Mouse (Mus musculus): Measurements from ENCODE around the gene Pcbd2.
"Not testable (repeated sequence)": the region's sequence is repeated elsewhere in the genome, so short reads cannot be mapped to it uniquely, and the experiment has no call there.

Gene Pcbd2

GRCm38 (mm10) chr13:55727120-55727838, at the start of gene Pcbd2:
TSS of gene Pcbd2 (plus strand) at chr13:55727368.
- peak; percentile 87 for DNase-seq (ENCODE audit: low spot score)

- DNase-seq (ENCODE audit: low spot score), result no peak
Measured at GRCm38 (mm10) chr13:55682201-55682600, 45.0 kb upstream of the Pcbd2 start.

- no peak for DNase-seq (ENCODE audit: low spot score)
Measured at GRCm38 (mm10) chr13:55683581-55683980, 43.6 kb upstream of the Pcbd2 start.

GRCm38 (mm10) chr13:55686107-55686633, 41.0 kb upstream of the Pcbd2 start:
- no peak for DNase-seq (ENCODE audit: low spot score)

- DNase-seq (ENCODE audit: low spot score), result no peak
Measured at GRCm38 (mm10) chr13:55687927-55688602, 39.1 kb upstream of the Pcbd2 start.

- DNase-seq (ENCODE audit: low spot score), result peak; percentile 91
Measured at GRCm38 (mm10) chr13:55692535-55693242, 34.5 kb upstream of the Pcbd2 start, which contains the start of gene B230219D22Rik. TSS of gene B230219D22Rik (plus strand) at chr13:55693124.

- DNase-seq (ENCODE audit: low spot score), result peak; percentile 34
Measured at GRCm38 (mm10) chr13:55693243-55693721, 33.9 kb upstream of the Pcbd2 start.

GRCm38 (mm10) chr13:55694110-55694509, 33.1 kb upstream of the Pcbd2 start:
- no peak for DNase-seq (ENCODE audit: low spot score)

- not testable (repeated sequence) for DNase-seq (ENCODE audit: low spot score)
Measured at GRCm38 (mm10) chr13:55695989-55696388, 31.2 kb upstream of the Pcbd2 start.

GRCm38 (mm10) chr13:55704301-55704700, 22.9 kb upstream of the Pcbd2 start:
- DNase-seq (ENCODE audit: low spot score), result no peak

GRCm38 (mm10) chr13:55712846-55713245, 14.3 kb upstream of the Pcbd2 start:
- DNase-seq (ENCODE audit: low spot score), result no peak

GRCm38 (mm10) chr13:55714501-55715166, 12.5 kb upstream of the Pcbd2 start, which contains the start of gene Txndc15:
TSS of gene Txndc15 (plus strand) at chr13:55714650.
- DNase-seq (ENCODE audit: low spot score), result peak; percentile 85

- DNase-seq (ENCODE audit: low spot score), result no peak
Measured at GRCm38 (mm10) chr13:55715167-55715512, 12.0 kb upstream of the Pcbd2 start.

GRCm38 (mm10) chr13:55715908-55716510, 11.2 kb upstream of the Pcbd2 start:
- DNase-seq (ENCODE audit: low spot score), result no peak

- DNase-seq (ENCODE audit: low spot score), result no peak
Measured at GRCm38 (mm10) chr13:55721516-55721915, 5.7 kb upstream of the Pcbd2 start.

GRCm38 (mm10) chr13:55721995-55722394, 5.2 kb upstream of the Pcbd2 start:
- DNase-seq (ENCODE audit: low spot score), result no peak

- no peak for DNase-seq (ENCODE audit: low spot score)
Measured at GRCm38 (mm10) chr13:55726598-55727119, 509 bp upstream of the Pcbd2 start.

GRCm38 (mm10) chr13:55727839-55728238, 671 bp downstream of the Pcbd2 start:
- peak; percentile 61 for DNase-seq (ENCODE audit: low spot score)

GRCm38 (mm10) chr13:55730716-55731115, 3.5 kb downstream of the Pcbd2 start:
- no peak for DNase-seq (ENCODE audit: low spot score)

GRCm38 (mm10) chr13:55732121-55732520, 5.0 kb downstream of the Pcbd2 start:
- no peak for DNase-seq (ENCODE audit: low spot score)

Measured in urinary bladder, postnatal 14 days (tissue).